Mouse (Mus musculus) heart, adult 2 months (tissue): ENCODE results near the gene Tdpoz5.
"Not testable (repeated sequence)": the region's sequence is repeated elsewhere in the genome, so short reads cannot be mapped to it uniquely, and the experiment has no call there.

Experiments
- CTCF ChIP-seq: fragments of 200-600 bp; IDR thresholded peaks from 2 replicates; pipeline ENCODE4 v1.8.1; 2022; ENCODE audit warnings: antibody characterized with exemption, mild to moderate bottlenecking, moderate library complexity
- EP300 ChIP-seq: fragments of 200-500 bp; IDR thresholded peaks from 2 replicates; pipeline ENCODE4 v1.6.1; 2011; ENCODE audit warnings: low read depth, low read length, control low read depth; ENCODE audit not compliant: insufficient read depth
- POLR2A ChIP-seq: fragments of 200-500 bp; IDR thresholded peaks from 2 replicates; pipeline ENCODE4 v1.6.1; 2011; ENCODE audit warnings: mild to moderate bottlenecking, low read depth, low read length, control low read depth; ENCODE audit not compliant: insufficient read depth

DNA sequence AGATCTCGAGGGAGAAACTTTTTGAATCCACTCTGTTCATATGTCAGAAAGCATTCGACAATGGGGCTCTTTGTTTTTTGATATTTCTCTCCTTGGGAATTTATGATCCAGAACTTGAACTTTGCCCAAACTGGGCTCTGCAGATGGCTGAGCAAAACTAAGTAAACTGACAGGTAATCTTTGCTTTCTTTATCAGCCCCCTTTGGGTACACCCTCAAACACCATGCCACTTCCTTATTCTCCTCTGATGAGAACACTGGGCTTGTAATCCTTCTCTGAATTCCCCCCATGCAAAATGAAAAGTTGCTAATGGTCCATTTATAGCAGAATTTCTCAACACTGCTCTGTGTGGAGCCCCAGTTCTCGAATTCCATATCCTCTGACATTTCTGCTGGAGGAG, 22.7 kb downstream of the Tdpoz5 start:
- TF ChIP-seq CTCF, POLR2A, EP300: not testable (repeated sequence)
